Mouse (Mus musculus) testis, adult 2 months (tissue): ENCODE data around the gene Gmppb.

Source experiments
- CTCF ChIP-seq: fragments of 200-500 bp; IDR thresholded peaks from 2 replicates; pipeline ENCODE4 v1.5.1; 2012; ENCODE audit warnings: low read depth, mild to moderate bottlenecking, inconsistent platforms, low read length, moderate library complexity; ENCODE audit not compliant: control insufficient read depth, insufficient read depth, insufficient replicate concordance
- POLR2A ChIP-seq: fragments of 200-500 bp; IDR thresholded peaks from 2 replicates; pipeline ENCODE4 v1.6.1; 2012; ENCODE audit warnings: low read depth, mild to moderate bottlenecking, inconsistent platforms, low read length, moderate library complexity; ENCODE audit not compliant: control insufficient read depth

GRCm38 (mm10) chr9:108099619-108100018, 50.6 kb downstream of the Gmppb start:
- TF ChIP-seq POLR2A (no peak), CTCF (no peak)
